Mouse (Mus musculus) liver, embryonic 16.5 days (tissue): ENCODE measurements at regions not wholly inside any gene's neighbourhood (a gene's known extent, or its start where the extent isn't known, plus 50 kb on each side); places are given as distances from the start of the nearest gene placed in this dataset.

Experiments used
- ATAC-seq: fragments of 200-750 bp; cut with Nextera tagmentation; 2 replicates; pipeline ENCODE4 v1.8.0; 2017; ENCODE audit warnings: low read depth, mild to moderate bottlenecking, moderate number of reproducible peaks, moderate library complexity
- H3K27ac ChIP-seq: fragments of 300-500 bp; sonication (generic); 2 replicates; pipeline ENCODE4 v1.5.1; 2014; ENCODE audit warnings: mild to moderate bottlenecking, low read length
- H3K27me3 ChIP-seq: fragments of 300-500 bp; sonication (generic); 2 replicates; pipeline ENCODE4 v1.6.1; 2014; ENCODE audit warnings: low read depth, low read length, mixed read lengths; ENCODE audit not compliant: control insufficient read depth, insufficient read depth
- H3K36me3 ChIP-seq: fragments of 300-500 bp; sonication (generic); 2 replicates; pipeline ENCODE4 v1.6.1; 2014; ENCODE audit warnings: mild to moderate bottlenecking; ENCODE audit not compliant: control insufficient read depth, insufficient read depth
- H3K4me1 ChIP-seq: fragments of 300-500 bp; sonication (generic); 2 replicates; pipeline ENCODE4 v1.6.1; 2014; ENCODE audit warnings: low read depth, low read length, mixed read lengths; ENCODE audit not compliant: control insufficient read depth
- H3K4me2 ChIP-seq: fragments of 300-500 bp; sonication (generic); 2 replicates; pipeline ENCODE4 v1.6.1; 2014; ENCODE audit warnings: low read depth, low read length, mixed read lengths
- H3K4me3 ChIP-seq: fragments of 300-500 bp; sonication (generic); 2 replicates; pipeline ENCODE4 v1.5.1; 2014; ENCODE audit warnings: low read depth, mild to moderate bottlenecking, low read length
- H3K9ac ChIP-seq: fragments of 300-500 bp; sonication (generic); 2 replicates; pipeline ENCODE4 v1.6.1; 2014; ENCODE audit warnings: low read depth, low read length
- H3K9me3 ChIP-seq: fragments of 300-500 bp; sonication (generic); replicated peaks from 2 replicates; pipeline ENCODE4 v1.6.1; 2016; ENCODE audit warnings: low read length; ENCODE audit not compliant: control insufficient read depth
- WGBS: fragments of 180-500 bp; shearing (Covaris S2); extraction: QIAGEN DNeasy Blood & Tissue Kit; methylation state at CpG from one replicate; pipeline ENCODE4 v1.1.7; 2014; ENCODE audit not compliant: insufficient replicate concordance; 5-methylcytosine and 5-hydroxymethylcytosine counted together

- no peak for ATAC-seq
- 65% methylated on average over 5 of the region's 5 CpGs for WGBS
- no peaks in the 10 kb centered on the region for H3K36me3 ChIP-seq
- no peak overlapping the region for H3K9ac ChIP-seq
- H3K9me3 ChIP-seq: no peaks in the 10 kb centered on the region
- H3K4me3 ChIP-seq: no peak overlapping the region
- no peak overlapping the region for H3K4me2 ChIP-seq
- no peaks in the 10 kb centered on the region for H3K27me3 ChIP-seq
- no peak overlapping the region for H3K27ac ChIP-seq
- no peaks in the 10 kb centered on the region for H3K4me1 ChIP-seq
Observed at GRCm38 (mm10) chr14:61846441-61846840, 239.2 kb downstream of the Kcnrg start.

GRCm38 (mm10) chr14:61850244-61850643, 243.0 kb downstream of the Kcnrg start:
- H3K4me1 ChIP-seq: no peaks in the 10 kb centered on the region
- no peak overlapping the region for H3K4me2 ChIP-seq
- no peaks in the 10 kb centered on the region for H3K9me3 ChIP-seq
- H3K36me3 ChIP-seq: no peaks in the 10 kb centered on the region
- no peak overlapping the region for H3K9ac ChIP-seq
- ATAC-seq: no peak
- no peak overlapping the region for H3K4me3 ChIP-seq
- H3K27ac ChIP-seq: no peak overlapping the region
- WGBS: 56% methylated on average over 4 of the region's 4 CpGs
- no peaks in the 10 kb centered on the region for H3K27me3 ChIP-seq

DNA sequence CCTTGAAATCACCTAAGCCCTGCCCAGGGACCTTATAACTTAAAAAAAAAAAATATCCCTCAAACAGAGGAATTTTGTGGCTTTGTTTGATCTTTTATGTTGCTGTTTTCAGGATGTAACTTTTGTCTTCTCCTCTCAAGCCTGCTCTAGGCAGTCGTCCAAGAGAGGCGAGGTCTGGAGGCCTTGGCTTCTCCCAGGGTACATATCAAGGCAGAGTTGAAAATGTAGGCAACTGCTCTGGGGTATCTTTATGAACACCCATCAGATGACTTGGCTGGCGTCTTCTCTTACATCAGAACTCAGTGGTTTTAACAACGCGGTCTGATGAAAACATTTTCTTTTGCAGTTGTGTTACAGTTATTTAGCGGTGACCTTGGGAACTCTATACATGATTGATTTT, 250.4 kb downstream of the Kcnrg start:
- Histone ChIP-seq H3K9ac (no peak overlapping the region), H3K27ac (no peak overlapping the region), H3K9me3 (no peaks in the 10 kb centered on the region), H3K36me3 (no peaks in the 10 kb centered on the region), H3K27me3 (no peaks in the 10 kb centered on the region), H3K4me1 (no peaks in the 10 kb centered on the region), H3K4me2 (no peak overlapping the region), H3K4me3 (no peak overlapping the region)
- ATAC-seq: no peak
- 67% methylated on average over 6 of the region's 6 CpGs for WGBS

GRCm38 (mm10) chr14:61860688-61861087, 253.4 kb downstream of the Kcnrg start:
- no peaks in the 10 kb centered on the region for H3K27me3 ChIP-seq
- H3K4me2 ChIP-seq: no peak overlapping the region
- H3K36me3 ChIP-seq: no peaks in the 10 kb centered on the region
- H3K9ac ChIP-seq: no peak overlapping the region
- H3K4me1 ChIP-seq: no peaks in the 10 kb centered on the region
- ATAC-seq: no peak
- 58% methylated on average over 4 of the region's 4 CpGs for WGBS
- H3K4me3 ChIP-seq: no peak overlapping the region
- H3K27ac ChIP-seq: no peak overlapping the region
- H3K9me3 ChIP-seq: no peaks in the 10 kb centered on the region

DNA sequence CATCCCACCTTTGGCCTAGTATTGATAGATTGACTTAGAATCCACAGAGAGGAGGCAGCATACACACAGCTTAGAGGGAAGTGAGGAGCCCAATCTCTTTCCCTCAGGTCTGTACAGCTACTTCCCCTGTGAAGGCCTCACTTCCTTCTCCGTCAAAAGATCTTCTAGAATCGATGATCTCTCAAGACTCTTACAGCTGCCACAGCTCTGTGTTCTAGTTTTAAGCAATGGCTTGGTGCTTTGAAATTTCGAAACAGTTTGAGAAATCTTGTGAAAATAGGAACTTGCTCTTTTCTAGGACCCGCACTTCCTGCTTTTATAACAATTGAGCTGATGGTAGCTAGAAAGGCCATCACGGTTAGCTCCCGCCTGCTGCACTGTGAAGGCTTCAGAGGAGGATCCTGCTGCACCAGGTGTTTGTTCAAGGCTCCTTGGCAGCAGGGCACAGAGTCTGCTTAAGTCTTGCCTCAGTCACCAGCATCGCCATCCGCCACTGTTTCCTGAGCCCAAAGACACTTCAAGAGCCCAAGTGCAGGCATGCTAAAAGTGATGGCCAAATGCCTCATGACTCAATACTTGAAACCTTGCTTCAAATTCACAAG, 254.2 kb downstream of the Kcnrg start:
- Histone ChIP-seq H3K4me2 (no peak overlapping the region), H3K27ac (peak overlapping the region; percentile 56), H3K36me3 (no peaks in the 10 kb centered on the region), H3K4me3 (no peak overlapping the region), H3K9ac (no peak overlapping the region), H3K9me3 (no peaks in the 10 kb centered on the region), H3K27me3 (no peaks in the 10 kb centered on the region), H3K4me1 (no peaks in the 10 kb centered on the region)
- WGBS: 40% methylated on average over 8 of the region's 8 CpGs
- ATAC-seq: peak; percentile 41

DNA sequence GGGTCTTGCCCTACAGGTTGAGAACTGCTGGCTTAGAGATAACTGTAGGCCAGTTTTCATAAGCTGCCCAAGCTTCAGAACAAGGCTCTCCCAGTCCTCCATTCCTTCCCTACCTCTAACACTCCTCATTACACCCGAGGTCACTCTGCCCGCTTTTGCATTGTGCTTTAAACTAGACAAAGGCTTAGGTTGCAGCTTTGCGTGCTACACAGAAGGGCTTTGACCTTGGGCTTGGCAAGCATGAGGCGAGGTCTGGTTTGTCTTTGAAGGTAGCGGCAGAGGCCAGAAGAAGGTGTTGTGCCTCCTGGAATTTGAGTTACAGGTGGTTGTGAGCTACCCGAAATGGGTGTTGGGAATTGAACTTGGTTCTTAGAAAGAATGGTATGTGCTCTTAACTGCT, 255.7 kb downstream of the Kcnrg start:
- no peaks in the 10 kb centered on the region for H3K9me3 ChIP-seq
- WGBS: 66% methylated on average over 6 of the region's 6 CpGs
- H3K9ac ChIP-seq: no peak overlapping the region
- H3K36me3 ChIP-seq: no peaks in the 10 kb centered on the region
- H3K4me1 ChIP-seq: no peaks in the 10 kb centered on the region
- no peak overlapping the region for H3K4me3 ChIP-seq
- H3K4me2 ChIP-seq: no peak overlapping the region
- H3K27me3 ChIP-seq: no peaks in the 10 kb centered on the region
- no peak for ATAC-seq
- H3K27ac ChIP-seq: no peak overlapping the region

DNA sequence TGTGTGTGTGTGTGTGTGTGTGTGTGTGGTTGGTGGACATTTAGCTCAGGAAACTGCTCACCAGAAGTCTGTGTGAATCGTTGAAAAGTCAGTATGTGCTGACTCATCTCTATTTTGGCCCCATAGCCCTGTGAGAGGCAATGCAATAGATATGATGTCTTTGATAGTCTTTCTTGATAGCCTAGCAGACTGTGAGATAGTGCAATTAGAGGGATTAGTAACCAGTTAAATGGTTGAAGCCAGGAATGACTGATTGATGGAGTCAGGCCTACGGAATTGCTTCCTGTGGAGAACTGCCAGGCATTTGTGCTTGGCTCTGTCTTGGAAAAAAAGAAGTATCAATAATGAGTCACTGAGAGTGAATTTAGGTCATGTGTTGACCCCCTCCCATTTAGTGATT, 256.2 kb downstream of the Kcnrg start:
- Histone ChIP-seq H3K4me3 (no peak overlapping the region), H3K36me3 (no peaks in the 10 kb centered on the region), H3K9ac (no peak overlapping the region), H3K27ac (no peak overlapping the region), H3K27me3 (no peaks in the 10 kb centered on the region), H3K9me3 (no peaks in the 10 kb centered on the region), H3K4me1 (no peaks in the 10 kb centered on the region), H3K4me2 (no peak overlapping the region)
- no peak for ATAC-seq
- WGBS: 37% methylated on average over 2 of the region's 2 CpGs

- no peaks in the 10 kb centered on the region for H3K9me3 ChIP-seq
- ATAC-seq: no peak
- no peak overlapping the region for H3K4me3 ChIP-seq
- H3K4me2 ChIP-seq: no peak overlapping the region
- H3K36me3 ChIP-seq: no peaks in the 10 kb centered on the region
- H3K27me3 ChIP-seq: no peaks in the 10 kb centered on the region
- 44% methylated on average over 3 of the region's 3 CpGs for WGBS
- H3K4me1 ChIP-seq: no peaks in the 10 kb centered on the region
- H3K27ac ChIP-seq: no peak overlapping the region
- no peak overlapping the region for H3K9ac ChIP-seq
Observed at GRCm38 (mm10) chr14:61866532-61867268, 259.4 kb downstream of the Kcnrg start.

GRCm38 (mm10) chr14:61874206-61874605, 266.9 kb downstream of the Kcnrg start:
- H3K4me2 ChIP-seq: no peak overlapping the region
- H3K36me3 ChIP-seq: no peaks in the 10 kb centered on the region
- H3K4me3 ChIP-seq: no peak overlapping the region
- no peak overlapping the region for H3K27ac ChIP-seq
- no peaks in the 10 kb centered on the region for H3K9me3 ChIP-seq
- no peaks in the 10 kb centered on the region for H3K27me3 ChIP-seq
- no peak overlapping the region for H3K9ac ChIP-seq
- H3K4me1 ChIP-seq: no peaks in the 10 kb centered on the region
- no peak for ATAC-seq
